Mouse (Mus musculus) spleen, adult 12 weeks (tissue): Measurements from ENCODE around the gene Tex2.
A peak's percentile ranks its signal among the peaks of the same experiment; 100 is the strongest.
"Not testable (repeated sequence)": the region's sequence is repeated elsewhere in the genome, so short reads cannot be mapped to it uniquely, and the experiment has no call there.

Experiments used
- DNase-seq: peaks from one replicate; pipeline ENCODE4 v3.0.0; 2022; ENCODE audit warnings: low spot score

The Tex2 gene

GRCm38 (mm10) chr11:106579146-106579545 is 34.1 kb downstream of the Tex2 start:
- DNase-seq: no peak

DNA sequence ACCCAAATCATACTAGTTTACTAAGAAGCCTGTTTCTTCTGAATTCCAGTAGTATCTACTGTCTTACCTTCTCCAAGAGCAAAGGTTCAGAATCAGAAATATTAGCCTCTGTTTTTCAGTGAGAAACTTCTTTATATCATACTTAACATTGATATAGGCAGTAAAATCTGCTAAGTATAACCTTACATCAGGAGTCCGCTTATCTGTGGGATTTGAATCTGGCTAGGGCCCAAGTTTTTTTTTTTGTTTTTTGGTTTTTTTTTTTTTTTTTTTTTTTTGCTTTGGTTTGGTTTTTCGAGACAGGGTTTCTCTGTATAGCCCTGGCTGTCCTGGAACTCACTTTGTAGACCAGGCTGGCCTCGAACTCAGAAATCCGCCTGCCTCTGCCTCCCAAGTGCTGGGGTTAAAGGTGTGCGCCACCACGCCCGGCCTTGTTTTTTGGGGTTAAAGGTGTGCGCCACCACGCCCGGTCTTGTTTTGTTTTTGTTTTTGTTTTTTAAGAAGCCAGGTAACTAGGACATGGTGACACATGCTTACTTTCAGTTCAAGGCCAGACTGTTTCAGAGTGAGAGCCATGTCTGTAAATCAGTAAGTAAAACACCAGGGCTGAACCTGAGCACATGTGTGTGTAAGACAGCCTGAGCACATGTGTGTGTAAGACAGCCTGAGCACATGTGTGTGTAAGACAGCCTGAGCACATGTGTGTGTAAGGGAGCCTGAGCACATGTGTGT is 35.4 kb downstream of the Tex2 start:
- DNase-seq: not testable (repeated sequence)

DNA sequence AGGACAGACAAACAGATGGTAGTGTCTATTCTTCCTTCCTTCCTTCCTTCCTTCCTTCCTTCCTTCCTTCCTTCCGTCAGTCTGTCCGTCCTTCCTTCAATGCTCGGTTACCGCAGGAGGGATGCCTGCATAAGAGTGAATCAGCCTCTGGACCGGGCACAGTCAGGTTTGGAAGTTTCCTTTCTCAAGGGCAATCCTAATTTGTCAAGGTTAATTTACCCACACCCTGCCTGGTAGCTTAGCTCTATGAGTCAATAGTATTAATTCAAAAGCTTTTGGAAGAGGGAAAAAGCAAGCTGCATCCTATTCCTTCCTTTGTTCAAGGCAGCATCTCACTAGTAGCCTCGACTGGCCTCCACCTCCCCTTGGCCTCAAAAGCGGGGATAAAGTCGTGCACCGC is 38.8 kb downstream of the Tex2 start:
- DNase-seq: no peak

GRCm38 (mm10) chr11:106573476-106574240 is 39.6 kb downstream of the Tex2 start:
- DNase-seq: no peak

DNA sequence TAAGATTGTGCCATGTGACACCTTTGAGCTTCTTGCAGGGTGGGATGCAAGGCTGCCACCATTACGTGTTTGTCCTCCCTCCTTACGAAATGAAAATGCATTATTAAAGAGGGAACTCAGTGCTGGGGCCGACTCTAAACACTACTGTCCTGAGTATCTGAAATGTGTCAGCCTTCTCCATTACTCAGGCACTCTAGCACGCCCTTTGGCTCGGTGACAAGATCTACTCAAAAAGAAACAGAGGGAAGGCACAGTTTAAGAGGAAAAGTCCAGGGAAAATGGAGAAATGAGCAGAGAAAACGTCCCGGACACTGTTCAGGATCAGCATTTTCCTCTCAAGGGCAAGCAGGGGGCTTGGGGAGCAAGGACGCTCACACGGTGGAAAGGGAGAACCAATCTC is 40.3 kb downstream of the Tex2 start:
- no peak for DNase-seq

DNA sequence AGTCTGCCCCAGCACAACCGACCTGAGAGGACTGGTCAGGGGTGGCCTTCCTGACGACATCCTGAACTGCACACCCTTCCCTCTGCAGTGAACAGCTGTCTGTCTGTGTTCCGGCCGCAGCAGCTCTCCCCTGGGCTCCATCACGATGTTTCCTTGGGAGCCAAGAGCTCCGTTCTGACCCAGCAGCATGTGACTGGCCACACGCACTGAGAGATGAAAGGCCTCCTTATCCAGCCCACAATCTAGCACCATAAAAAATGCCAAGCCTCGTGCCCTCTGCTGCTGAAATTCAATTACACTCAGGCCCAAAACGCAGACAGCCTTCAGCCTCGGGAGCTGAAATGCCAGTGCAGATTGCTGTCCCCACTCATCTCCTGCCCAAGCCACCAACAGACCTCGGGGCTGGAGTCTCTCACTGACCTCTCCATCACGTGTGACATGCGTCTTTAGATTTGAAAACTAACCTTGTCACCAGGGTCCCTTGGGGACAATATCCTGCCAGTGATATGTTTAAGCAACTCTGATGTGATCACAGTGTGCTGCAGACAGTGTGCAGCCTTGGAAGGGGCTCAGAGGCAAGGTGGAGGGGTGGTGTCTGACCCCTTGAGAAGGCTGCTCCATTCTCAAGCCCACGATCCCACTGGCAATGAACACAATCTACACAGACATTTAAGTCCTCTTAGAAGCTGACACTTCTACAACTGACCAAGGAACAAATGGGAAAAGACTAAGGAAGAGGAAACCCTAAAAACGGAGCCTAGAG is 41.0 kb downstream of the Tex2 start:
- DNase-seq: no peak

- DNase-seq: no peak
Observed at GRCm38 (mm10) chr11:106571026-106571983, 41.9 kb downstream of the Tex2 start.

DNA sequence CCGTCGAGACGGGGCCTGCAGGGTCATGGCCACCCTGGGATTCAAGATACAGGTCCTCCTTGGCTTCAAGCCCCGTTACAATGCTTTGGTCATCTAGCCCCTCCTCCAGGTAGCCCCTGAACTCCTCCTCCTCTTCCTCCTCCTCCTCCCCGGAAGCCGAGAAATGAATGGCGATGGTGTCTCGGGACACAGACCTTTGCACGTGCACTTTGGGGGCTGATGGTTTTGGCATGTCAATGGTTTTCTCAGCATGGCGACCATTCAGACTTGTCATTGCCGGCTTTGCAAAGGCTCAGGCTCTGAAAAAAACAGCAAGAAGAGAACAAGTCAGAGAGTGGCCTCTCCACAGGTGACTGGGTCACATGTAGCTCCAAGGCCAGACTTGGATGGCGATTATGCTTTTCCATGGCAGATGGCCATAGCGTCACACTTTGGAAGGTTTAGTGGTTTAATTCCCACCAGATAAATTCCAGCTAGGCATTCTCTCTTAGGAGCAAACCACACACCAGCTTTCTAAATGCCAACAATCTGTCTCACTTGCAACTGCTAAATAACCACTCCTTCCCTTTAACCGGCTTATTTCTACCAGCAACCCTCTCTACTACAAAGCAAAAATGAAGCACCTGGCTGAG is 44.8 kb downstream of the Tex2 start:
- DNase-seq: no peak

DNA sequence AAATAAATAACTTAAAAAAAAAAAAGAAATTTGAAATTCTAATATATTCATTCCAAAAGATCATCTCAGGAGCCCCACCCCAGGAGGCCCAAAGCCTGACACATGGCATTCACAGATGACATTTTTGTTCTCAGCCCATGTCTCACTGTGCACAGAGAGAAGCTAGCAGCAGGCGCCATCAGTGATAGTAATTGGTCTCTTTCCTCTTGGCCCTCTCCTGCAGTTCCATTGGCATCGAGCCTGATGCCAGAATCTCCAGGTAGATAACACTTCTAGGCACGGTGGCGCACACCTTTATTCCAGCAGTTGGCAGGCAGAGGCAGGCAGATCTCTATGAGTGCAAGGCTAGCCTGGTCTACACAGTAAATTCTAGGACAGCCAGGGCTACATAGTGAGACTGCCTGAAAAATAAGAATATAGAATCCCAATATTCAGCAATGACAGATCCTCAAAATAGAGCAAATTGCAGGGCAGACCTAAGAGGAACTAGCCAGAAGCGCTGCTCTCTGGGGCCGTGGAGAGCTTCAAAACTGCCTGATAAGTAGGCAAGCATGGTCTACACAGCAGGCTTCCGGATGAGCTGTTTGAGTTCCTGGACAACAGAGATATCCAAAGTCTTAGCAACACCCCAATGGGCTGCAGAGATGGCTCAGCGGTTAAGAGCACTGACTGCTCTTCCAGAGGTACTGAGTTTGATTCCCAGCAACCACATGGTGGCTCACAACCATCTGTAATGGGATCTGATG is 47.0 kb downstream of the Tex2 start:
- DNase-seq: no peak

GRCm38 (mm10) chr11:106564261-106564660 is 49.0 kb downstream of the Tex2 start:
- peak; percentile 10 for DNase-seq

DNA sequence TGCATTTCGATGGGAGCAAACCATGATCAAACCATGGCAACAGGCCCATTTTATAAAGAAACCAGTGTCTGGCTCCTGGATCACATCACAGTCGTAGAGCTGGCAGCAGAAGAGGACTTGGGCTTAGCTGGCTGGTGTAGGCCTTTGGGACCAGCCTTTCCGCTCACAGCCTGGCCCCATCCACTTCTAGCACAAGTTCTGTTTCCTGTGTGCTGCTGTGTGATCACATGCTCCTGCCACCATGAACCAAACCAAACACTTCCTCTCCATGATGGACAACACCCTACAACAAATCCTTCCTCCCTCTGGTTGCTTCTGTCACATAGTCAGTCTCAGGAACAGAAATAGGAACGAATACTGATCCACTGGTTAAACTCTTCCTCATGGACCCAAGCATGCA is 50.5 kb downstream of the Tex2 start:
- no peak for DNase-seq

DNA sequence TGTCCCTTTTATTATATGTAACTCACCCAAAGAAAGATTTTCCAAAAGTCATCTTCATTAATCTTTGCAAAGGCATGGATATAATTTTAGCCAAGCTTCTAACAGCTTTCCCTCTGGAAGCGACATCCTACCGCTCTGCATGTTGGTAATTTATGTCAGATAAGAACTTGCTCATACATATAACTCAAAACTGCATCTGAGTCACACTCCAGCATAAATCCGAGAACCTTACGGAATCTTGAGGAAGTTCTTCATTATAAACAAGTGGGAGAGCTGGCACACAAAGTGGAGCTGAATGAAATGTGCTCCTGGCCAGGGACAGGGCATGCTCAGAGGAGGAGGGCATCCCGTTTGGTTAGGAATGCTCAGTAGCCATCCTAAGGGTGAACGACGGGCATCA is 53.5 kb downstream of the Tex2 start:
- no peak for DNase-seq

GRCm38 (mm10) chr11:106558008-106558407 is 55.2 kb downstream of the Tex2 start:
- no peak for DNase-seq

- no peak for DNase-seq
Observed at GRCm38 (mm10) chr11:106557398-106557797, 55.8 kb downstream of the Tex2 start.

GRCm38 (mm10) chr11:106556689-106557088 is 56.5 kb downstream of the Tex2 start:
- DNase-seq: no peak

DNA sequence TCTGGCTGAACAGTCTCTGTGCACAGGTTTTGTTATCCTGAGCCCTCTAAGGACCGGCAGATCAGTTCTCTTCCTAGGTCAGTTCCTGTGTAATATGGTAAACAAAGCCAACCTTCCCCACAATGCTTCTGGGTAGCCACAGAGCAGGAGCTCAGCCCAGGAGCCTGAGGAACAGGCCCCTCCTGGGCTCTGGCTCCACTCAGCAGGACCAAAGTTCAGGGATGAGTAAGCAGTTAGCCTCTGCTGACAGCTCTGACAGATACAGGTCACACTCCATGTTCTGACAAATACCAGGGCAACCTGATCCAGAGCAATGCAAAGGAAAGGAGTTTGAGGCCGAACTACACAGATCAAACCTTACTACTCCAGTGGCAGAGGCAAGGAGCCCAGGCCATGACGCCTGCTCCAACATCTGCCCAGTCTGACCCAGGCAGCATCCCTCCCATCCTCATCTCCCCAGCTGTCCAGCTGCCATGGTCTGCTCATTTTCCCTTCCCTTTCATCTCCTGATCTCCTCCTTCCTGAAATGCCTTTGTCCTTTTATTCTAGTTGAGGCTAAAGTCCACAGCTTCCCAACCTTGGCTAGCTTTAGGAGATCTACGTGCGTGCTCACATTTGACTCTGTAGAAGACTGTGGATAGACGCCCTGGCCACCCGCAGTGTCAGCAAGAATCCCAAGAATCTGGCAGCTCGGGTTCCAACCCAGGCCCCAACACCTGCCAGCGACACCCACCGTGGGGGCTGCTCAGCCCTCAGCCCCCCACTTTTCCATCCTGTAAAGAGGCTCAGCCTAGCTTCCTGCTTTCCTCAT is 57.2 kb downstream of the Tex2 start:
- DNase-seq: no peak

DNA sequence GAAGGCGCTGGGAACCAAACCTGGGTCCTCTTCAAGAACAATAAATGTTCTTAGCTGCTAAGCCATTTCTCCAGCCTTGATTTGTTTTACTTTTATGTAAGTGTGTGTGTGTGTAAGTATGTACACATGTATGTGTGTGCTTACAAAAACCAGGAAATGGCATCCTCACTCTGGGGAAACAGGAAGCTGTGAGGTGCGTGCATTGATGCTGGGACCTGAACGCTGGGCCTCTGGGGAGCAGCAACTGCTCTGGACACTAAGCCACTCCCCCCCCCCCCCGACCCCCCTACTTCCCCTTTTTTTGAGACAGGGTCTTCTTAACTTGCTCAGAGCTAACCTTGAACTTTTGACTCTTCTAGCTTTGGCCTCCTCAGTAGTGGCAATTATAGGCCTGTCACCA is 62.8 kb downstream of the Tex2 start:
- DNase-seq: no peak

DNA sequence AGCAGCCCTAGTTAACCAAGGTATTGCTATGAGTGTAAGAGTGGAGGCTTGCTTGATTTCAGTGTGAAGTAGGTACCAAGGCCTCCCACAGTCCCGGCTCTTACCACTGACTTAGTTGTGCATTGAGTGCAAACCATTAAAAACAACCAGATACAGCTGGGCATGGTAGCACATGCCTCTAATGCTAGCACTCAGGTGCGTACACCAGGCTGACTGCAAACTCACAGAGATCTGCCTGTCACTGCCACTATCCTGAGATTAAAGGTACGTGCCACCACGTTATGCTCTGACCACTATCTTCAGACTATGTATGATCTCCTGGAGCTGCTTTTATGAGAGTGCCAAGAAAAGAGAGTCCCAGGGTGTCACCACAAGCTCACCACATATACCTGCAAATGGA is 67.1 kb downstream of the Tex2 start:
- DNase-seq: no peak

DNA sequence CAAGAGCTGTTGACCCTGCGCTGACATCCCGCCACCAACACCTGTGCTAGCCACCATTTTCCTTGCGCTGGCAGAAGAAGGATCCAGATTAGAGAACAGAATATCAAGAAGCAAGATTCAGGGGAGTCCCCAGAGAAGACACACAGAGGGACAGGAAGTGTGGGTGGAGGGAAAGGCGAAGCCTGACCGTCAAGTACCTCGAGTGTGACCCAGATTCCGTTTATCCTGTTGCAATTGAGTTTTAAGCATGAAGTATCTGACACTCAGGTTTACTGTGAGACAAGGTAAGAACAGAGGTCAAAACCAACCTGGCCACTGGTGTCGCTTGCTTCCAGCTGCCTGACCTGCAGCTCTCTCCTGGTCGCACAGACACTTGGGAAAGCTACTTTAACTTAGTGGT is 68.3 kb downstream of the Tex2 start:
- peak; percentile 18 for DNase-seq

- DNase-seq: no peak
Observed at GRCm38 (mm10) chr11:106544133-106544532, 69.1 kb downstream of the Tex2 start.
